Mouse (Mus musculus): ENCODE data around the gene Ccdc9. TPM values are rescaled to one million over a fixed set of nuclear protein-coding genes. Genes with fewer than 3 reads are reported as not detected.
"Not testable (repeated sequence)": the region's sequence is repeated elsewhere in the genome, so short reads cannot be mapped to it uniquely, and the experiment has no call there.

Ccdc9 gene
- total and polyA plus RNA-seq, 3 experiments = 32.0 to 81.0 (median 47.6) TPM

- 0 out of 2 replicates have a peak, but pooled peaks have one; percentile 26 for TF ChIP-seq ELF1 (IDR thresholded peaks at IDR 0.05; ENCODE audit: low read depth, low read length)
- no peak for TF ChIP-seq E2F4 (IDR thresholded peaks at IDR 0.05; ENCODE audit: insufficient replicate concordance, low read depth, low read length)
- no peak for TF ChIP-seq USF1 (IDR thresholded peaks at IDR 0.05; ENCODE audit: low read depth, low read length)
- TF ChIP-seq RAD21 (IDR thresholded peaks at IDR 0.05; ENCODE audit: low read depth, low read length) = no peak
- no peak for TF ChIP-seq PAX5 (IDR thresholded peaks at IDR 0.05; ENCODE audit: low read length)
Measured at GRCm38 (mm10) chr7:16308555-16309317, 22.1 kb upstream of the Ccdc9 start (continued).

- peak within 1 kb of the TSS; percentile 47 to 99 (median 58) for H3K4me3 ChIP-seq (replicated peaks in 1 of 3; ENCODE audit: low read depth in 2 of 3, low read length in 2 of 3, poor library complexity in 1 of 3)
- H3K9ac ChIP-seq (ENCODE audit: insufficient read depth, low read depth) = peak within 1 kb of the TSS; percentile 42
- H3K36me3 ChIP-seq (replicated peaks in 1 of 2; ENCODE audit: control insufficient read depth in 1 of 2, insufficient read depth in 1 of 2, low read length in 1 of 2); DNase-seq (ENCODE audit: extremely low read depth); dilution Hi-C loops (cut with MboI; ENCODE audit: extremely low pct_ligation_motif_present, extremely low pct_unique_long_range_greater_than_20kb, low sequenced_read_pairs); H3K9me3 ChIP-seq (replicated peaks; ENCODE audit: low read length); in situ Hi-C loops (cut with MboI; ENCODE audit: low pct_ligation_motif_present, low pct_unique_long_range_greater_than_20kb, low sequenced_read_pairs); H3K27me3 ChIP-seq (replicated peaks): not testable (repeated sequence)
- peak within 1 kb of the TSS; percentile 99 for H3K27ac ChIP-seq (ENCODE audit: insufficient read depth, low read depth)
- peak within 1 kb of the TSS; percentile 37 for H3K4me2 ChIP-seq (ENCODE audit: insufficient read depth, low read depth, poor library complexity, severe bottlenecking)
- H3K79me2 ChIP-seq (replicated peaks; ENCODE audit: control insufficient read depth, extremely low read depth, insufficient read depth, poor library complexity, severe bottlenecking) = peaks cover 28% of the 10 kb centered on the region
- H3K4me1 ChIP-seq (ENCODE audit: control insufficient read depth in 1 of 2, insufficient read depth in 2 of 2) = peaks cover 5 to 37% of the 10 kb centered on the region in 2 experiments; a peak in 3 of 4 replicates
Measured at GRCm38 (mm10) chr7:16308093-16308492, 21.5 kb upstream of the Ccdc9 start, which contains the start of gene Bbc3. TSS of gene Bbc3 (plus strand) at chr7:16308393.

GRCm38 (mm10) chr7:16307141-16307540 is 20.5 kb upstream of the Ccdc9 start:
- not testable (repeated sequence) for H3K4me3 ChIP-seq (replicated peaks in 1 of 3; ENCODE audit: low read depth in 2 of 3, low read length in 2 of 3, poor library complexity in 1 of 3)

GRCm38 (mm10) chr7:16299419-16300035 is 12.9 kb upstream of the Ccdc9 start:
- TF ChIP-seq USF1 (IDR thresholded peaks at IDR 0.05; ENCODE audit: low read depth, low read length) (no peak), CTCF (conservative IDR thresholded peaks at IDR 0.05 in 1 of 2, IDR thresholded peaks at IDR 0.05 in 1 of 2; ENCODE audit: low read depth in 2 of 2, low read length in 2 of 2) (no peak), GABPA (IDR thresholded peaks at IDR 0.05; ENCODE audit: insufficient replicate concordance, low read depth, low read length) (no peak), NRF1 (IDR thresholded peaks at IDR 0.05; ENCODE audit: low read depth, low read length) (peak; percentile 71), USF2 (conservative IDR thresholded peaks at IDR 0.05; ENCODE audit: low read depth, low read length) (no peak), MYC (IDR thresholded peaks at IDR 0.05; ENCODE audit: low read depth, low read length) (no peak), HCFC1 (IDR thresholded peaks at IDR 0.05; ENCODE audit: low read depth, low read length) (no peak), ZNF384 (IDR thresholded peaks at IDR 0.05; ENCODE audit: low read depth, low read length) (no peak), CHD2 (IDR thresholded peaks at IDR 0.05; ENCODE audit: low read length) (0 out of 2 replicates have a peak, but pooled peaks have one; percentile 39), ETS1 (conservative IDR thresholded peaks at IDR 0.05; ENCODE audit: low read depth, low read length) (no peak), POLR2AphosphoS2 (IDR thresholded peaks at IDR 0.05; ENCODE audit: low read depth, low read length) (no peak), EP300 (IDR thresholded peaks at IDR 0.05; ENCODE audit: low read length) (no peak), MAZ (IDR thresholded peaks at IDR 0.05; ENCODE audit: low read depth, low read length) (no peak), UBTF (IDR thresholded peaks at IDR 0.05; ENCODE audit: low read depth, low read length) (no peak), MXI1 (IDR thresholded peaks at IDR 0.05; ENCODE audit: low read depth, low read length) (peak; percentile 81)
- no peak for DNase-seq (ENCODE audit: extremely low read depth)
- no peaks in the 10 kb centered on the region for H3K9me3 ChIP-seq (replicated peaks; ENCODE audit: low read length)
- H3K4me2 ChIP-seq (ENCODE audit: insufficient read depth, low read depth, poor library complexity, severe bottlenecking) = peak overlapping the region; percentile 3; the same call in 1 of the 2 replicates
- dilution Hi-C loops (cut with MboI; ENCODE audit: extremely low pct_ligation_motif_present, extremely low pct_unique_long_range_greater_than_20kb, low sequenced_read_pairs) = no loop called here
- H3K27ac ChIP-seq (ENCODE audit: insufficient read depth, low read depth) = no peak overlapping the region
- peaks cover 16 to 31% of the 10 kb centered on the region in 2 experiments for H3K4me1 ChIP-seq (ENCODE audit: control insufficient read depth in 1 of 2, insufficient read depth in 2 of 2)
- in situ Hi-C loops (cut with MboI; ENCODE audit: low pct_ligation_motif_present, low pct_unique_long_range_greater_than_20kb, low sequenced_read_pairs) = no loop called here
- H3K27me3 ChIP-seq (replicated peaks) = no peaks in the 10 kb centered on the region
- no peak overlapping the region for H3K4me3 ChIP-seq (replicated peaks in 1 of 3; ENCODE audit: low read depth in 2 of 3, low read length in 2 of 3, poor library complexity in 1 of 3)
- H3K36me3 ChIP-seq (replicated peaks in 1 of 2; ENCODE audit: control insufficient read depth in 1 of 2, insufficient read depth in 1 of 2, low read length in 1 of 2) = no peaks in the 10 kb centered on the region
- no peak overlapping the region for H3K9ac ChIP-seq (ENCODE audit: insufficient read depth, low read depth)
- no peaks in the 10 kb centered on the region for H3K79me2 ChIP-seq (replicated peaks; ENCODE audit: control insufficient read depth, extremely low read depth, insufficient read depth, poor library complexity, severe bottlenecking)

More at GRCm38 (mm10) chr7:16307141-16307540, 20.5 kb upstream of the Ccdc9 start:
- H3K9ac ChIP-seq (ENCODE audit: insufficient read depth, low read depth) = 0 out of 2 replicates have a peak overlapping the region, but pooled peaks have one; percentile 27
- H3K36me3 ChIP-seq (replicated peaks in 1 of 2; ENCODE audit: control insufficient read depth in 1 of 2, insufficient read depth in 1 of 2, low read length in 1 of 2); H3K9me3 ChIP-seq (replicated peaks; ENCODE audit: low read length); in situ Hi-C loops (cut with MboI; ENCODE audit: low pct_ligation_motif_present, low pct_unique_long_range_greater_than_20kb, low sequenced_read_pairs); H3K27me3 ChIP-seq (replicated peaks); dilution Hi-C loops (cut with MboI; ENCODE audit: extremely low pct_ligation_motif_present, extremely low pct_unique_long_range_greater_than_20kb, low sequenced_read_pairs); DNase-seq (ENCODE audit: extremely low read depth); H3K4me2 ChIP-seq (ENCODE audit: insufficient read depth, low read depth, poor library complexity, severe bottlenecking): not testable (repeated sequence)
- H3K79me2 ChIP-seq (replicated peaks; ENCODE audit: control insufficient read depth, extremely low read depth, insufficient read depth, poor library complexity, severe bottlenecking) = peaks cover 25% of the 10 kb centered on the region
- peaks cover 5 to 37% of the 10 kb centered on the region in 2 experiments; a peak in 3 of 4 replicates for H3K4me1 ChIP-seq (ENCODE audit: control insufficient read depth in 1 of 2, insufficient read depth in 2 of 2)
- peak overlapping the region; percentile 99; the same call in 1 of the 2 replicates for H3K27ac ChIP-seq (ENCODE audit: insufficient read depth, low read depth)
